Comparison of ENCODE assay signal across 8 mouse cellular contexts in the genomic region with DNA sequence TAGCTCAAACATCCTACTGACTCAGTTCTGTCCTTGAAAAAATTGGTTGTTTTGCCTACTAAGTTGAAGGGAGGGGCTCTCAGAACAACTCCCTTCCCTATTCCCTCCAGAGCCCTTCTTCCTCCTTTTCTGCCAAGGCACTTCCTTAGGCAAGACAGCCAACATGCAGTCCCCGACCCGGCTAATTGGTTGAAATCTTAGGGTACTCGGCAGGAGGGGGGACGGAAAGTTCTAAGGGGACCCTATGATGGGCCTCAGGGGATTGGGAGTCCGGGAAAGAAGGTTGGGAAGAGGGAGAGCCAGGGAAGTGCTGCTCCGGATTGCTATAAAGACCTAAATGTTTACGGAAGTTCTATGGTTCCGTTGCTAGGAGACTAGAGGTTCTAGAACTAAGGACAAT. TPM values are rescaled to one million over a fixed set of nuclear protein-coding genes. Genes with fewer than 3 reads are reported as not detected.
DNase-seq lines count a peak whose midpoint lies in the region; ATAC-seq and TF ChIP-seq lines count a peak whose summit lies in the region.

No protein-coding gene starts in this region.

- H3K27ac ChIP-seq in forebrain, embryonic 11.5 days (ENCODE audit: low read depth, low read length) = no peak overlapping the region
- H3K27ac ChIP-seq in intestine, embryonic 15.5 days = peak overlapping the region; percentile 96; the same call in 1 of the 2 replicates
- no peak overlapping the region for H3K27ac ChIP-seq in midbrain, embryonic 11.5 days (ENCODE audit: low read depth, low read length)

- no peaks in the 10 kb centered on the region; the same call in 1 of the 2 replicates for H3K36me3 ChIP-seq in forebrain, embryonic 11.5 days (ENCODE audit: control insufficient read depth, insufficient read depth, low read length)
- peaks cover 18% of the 10 kb centered on the region for H3K36me3 ChIP-seq in intestine, embryonic 15.5 days
- H3K36me3 ChIP-seq in midbrain, embryonic 11.5 days (ENCODE audit: control insufficient read depth, insufficient read depth, low read length) = peaks cover 11% of the 10 kb centered on the region

- H3K9me3 ChIP-seq in forebrain, embryonic 11.5 days (ENCODE audit: control insufficient read depth, low read length) = no peaks in the 10 kb centered on the region
- H3K9me3 ChIP-seq in intestine, embryonic 15.5 days = no peaks in the 10 kb centered on the region
- H3K9me3 ChIP-seq in midbrain, embryonic 11.5 days (ENCODE audit: control insufficient read depth, low read length) = no peaks in the 10 kb centered on the region

- ATAC-seq in forebrain, embryonic 11.5 days (replicated peaks; ENCODE audit: low FRiP score) = peak; percentile 25; the same call in 1 of the 2 replicates
- peak; percentile 21; the same call in 1 of the 2 replicates for ATAC-seq in intestine, embryonic 15.5 days
- no peak for ATAC-seq in midbrain, embryonic 11.5 days (ENCODE audit: low FRiP score)

- peak overlapping the region; percentile 84 for H3K4me2 ChIP-seq in forebrain, embryonic 11.5 days (ENCODE audit: low read depth, low read length, severe bottlenecking)
- H3K4me2 ChIP-seq in intestine, embryonic 15.5 days (replicated peaks) = peak overlapping the region; percentile 72
- H3K4me2 ChIP-seq in midbrain, embryonic 11.5 days = peak overlapping the region; percentile 30; the same call in 1 of the 2 replicates

- peak overlapping the region; percentile 41 for H3K9ac ChIP-seq in forebrain, embryonic 11.5 days (ENCODE audit: low read length)
- H3K9ac ChIP-seq in intestine, embryonic 15.5 days = 0 out of 2 replicates have a peak overlapping the region, but pooled peaks have one; percentile 89
- H3K9ac ChIP-seq in midbrain, embryonic 11.5 days (ENCODE audit: low read length) = peak overlapping the region; percentile 16; the same call in 1 of the 2 replicates

- DNase-seq in lung, adult 2 months = no peak
- DNase-seq in lung, postnatal 4 days = no peak
- DNase-seq in forebrain, embryonic 11.5 days (ENCODE audit: low spot score) = no peak
- DNase-seq in midbrain, embryonic 11.5 days (ENCODE audit: low spot score, missing footprints) = peak; percentile 86
- no peak for DNase-seq in right cerebral cortex, adult 18-20 months
- no peak for DNase-seq in retina, embryonic 14.5 days (ENCODE audit: low spot score)
- no peak for DNase-seq in c-Kit-positive CD71-positive TER-119-positive erythroid progenitor cells, embryonic 14.5 days (ENCODE audit: low spot score)

- 4% methylated on average over 8 of the region's 8 CpGs for WGBS in lung, adult 2 months
- 12% methylated on average over 8 of the region's 8 CpGs for WGBS in forebrain, embryonic 11.5 days
- whole genome bisulfite sequencing in intestine, embryonic 15.5 days = 14% methylated on average over 8 of the region's 8 CpGs
- WGBS in midbrain, embryonic 11.5 days = 12% methylated on average over 8 of the region's 8 CpGs

- H3K4me3 ChIP-seq in lung, adult 2 months (replicated peaks; ENCODE audit: extremely low read depth, low read depth, low read length) = peak overlapping the region; percentile 83
- H3K4me3 ChIP-seq in forebrain, embryonic 11.5 days (ENCODE audit: low read depth, low read length) = peak overlapping the region; percentile 98; the same call in 1 of the 2 replicates
- peak overlapping the region; percentile 73 for H3K4me3 ChIP-seq in intestine, embryonic 15.5 days (replicated peaks)
- peak overlapping the region; percentile 76 for H3K4me3 ChIP-seq in midbrain, embryonic 11.5 days (ENCODE audit: low read depth, low read length)

- peaks cover 3% of the 10 kb centered on the region for H3K4me1 ChIP-seq in lung, adult 2 months (ENCODE audit: control insufficient read depth, insufficient read depth, low read length)
- H3K4me1 ChIP-seq in forebrain, embryonic 11.5 days (replicated peaks; ENCODE audit: control insufficient read depth, insufficient read depth, low read length) = peaks cover 6% of the 10 kb centered on the region; the same call in 1 of the 2 replicates
- peaks cover 6% of the 10 kb centered on the region for H3K4me1 ChIP-seq in intestine, embryonic 15.5 days (replicated peaks)
- H3K4me1 ChIP-seq in midbrain, embryonic 11.5 days (ENCODE audit: control insufficient read depth, insufficient read depth, low read length) = peaks cover 8% of the 10 kb centered on the region

- TF ChIP-seq POLR2A in lung, adult 2 months (IDR thresholded peaks at IDR 0.05; ENCODE audit: borderline replicate concordance, extremely low read depth, low read depth, low read length) = no peak

- H3K27me3 ChIP-seq in forebrain, embryonic 11.5 days (ENCODE audit: control insufficient read depth, insufficient read depth, low read length) = no peaks in the 10 kb centered on the region
- H3K27me3 ChIP-seq in intestine, embryonic 15.5 days (replicated peaks) = no peaks in the 10 kb centered on the region
- H3K27me3 ChIP-seq in midbrain, embryonic 11.5 days (ENCODE audit: control insufficient read depth, insufficient read depth, low read length) = no peaks in the 10 kb centered on the region

- TF ChIP-seq CTCF in lung, adult 2 months (IDR thresholded peaks at IDR 0.05; ENCODE audit: insufficient read depth, low read length) = no peak

RNA-seq across cellular contexts. Expression of gene Cdipt, which starts 0.2 kb away (rescaled TPM):
- polyA plus RNA-seq in lung, adult 2 months (2012; rRNA removed) = 321 and 332 TPM in 2 replicates
- polyA plus RNA-seq in forebrain, embryonic 11.5 days (2014; fragmentation: Nextera tagmentation; extraction: Ambion mirVana) = 68.0 and 78.7 TPM in 2 replicates
- 123 and 136 TPM in 2 replicates for polyA plus RNA-seq in intestine, embryonic 15.5 days (2015; fragmentation: Nextera tagmentation; extraction: Ambion mirVana)
- 66.4 and 67.4 TPM in 2 replicates for polyA plus RNA-seq in midbrain, embryonic 11.5 days (2014; fragmentation: Nextera tagmentation; extraction: Ambion mirVana)

RNA-seq across cellular contexts. Expression of gene Cdiptos, which starts 0.4 kb away (rescaled TPM):
- polyA plus RNA-seq in lung, adult 2 months (2012; rRNA removed) = 2.0 and 3.3 TPM in 2 replicates
- polyA plus RNA-seq in forebrain, embryonic 11.5 days (2014; fragmentation: Nextera tagmentation; extraction: Ambion mirVana) = 0.88 and 1.4 TPM in 2 replicates
- polyA plus RNA-seq in intestine, embryonic 15.5 days (2015; fragmentation: Nextera tagmentation; extraction: Ambion mirVana) = 0.98 and 2.3 TPM in 2 replicates
- 1.3 and 1.4 TPM in 2 replicates for polyA plus RNA-seq in midbrain, embryonic 11.5 days (2014; fragmentation: Nextera tagmentation; extraction: Ambion mirVana)

RNA-seq across cellular contexts. Expression of gene Sez6l2, which starts 25.1 kb away (rescaled TPM):
- 1.0 TPM in 2 replicates for polyA plus RNA-seq in lung, adult 2 months (2012; rRNA removed)
- polyA plus RNA-seq in forebrain, embryonic 11.5 days (2014; fragmentation: Nextera tagmentation; extraction: Ambion mirVana) = 6.3 and 6.7 TPM in 2 replicates
- polyA plus RNA-seq in intestine, embryonic 15.5 days (2015; fragmentation: Nextera tagmentation; extraction: Ambion mirVana) = 2.4 and 2.9 TPM in 2 replicates
- polyA plus RNA-seq in midbrain, embryonic 11.5 days (2014; fragmentation: Nextera tagmentation; extraction: Ambion mirVana) = 7.8 and 9.9 TPM in 2 replicates

RNA-seq across cellular contexts. Expression of gene Asphd1, which starts 26.1 kb away (rescaled TPM):
- polyA plus RNA-seq in lung, adult 2 months (2012; rRNA removed) = not detected in 2 replicates
- polyA plus RNA-seq in forebrain, embryonic 11.5 days (2014; fragmentation: Nextera tagmentation; extraction: Ambion mirVana) = 0.25 and 0.40 TPM in 2 replicates
- polyA plus RNA-seq in intestine, embryonic 15.5 days (2015; fragmentation: Nextera tagmentation; extraction: Ambion mirVana) = 0.32 and 0.46 TPM in 2 replicates
- 1.2 and 1.5 TPM in 2 replicates for polyA plus RNA-seq in midbrain, embryonic 11.5 days (2014; fragmentation: Nextera tagmentation; extraction: Ambion mirVana)

RNA-seq across cellular contexts. Expression of gene Mvp, which starts 38.9 kb away (rescaled TPM):
- polyA plus RNA-seq in lung, adult 2 months (2012; rRNA removed) = 82.2 and 125 TPM in 2 replicates
- polyA plus RNA-seq in forebrain, embryonic 11.5 days (2014; fragmentation: Nextera tagmentation; extraction: Ambion mirVana) = 3.9 and 4.4 TPM in 2 replicates
- 58.3 and 59.2 TPM in 2 replicates for polyA plus RNA-seq in intestine, embryonic 15.5 days (2015; fragmentation: Nextera tagmentation; extraction: Ambion mirVana)
- polyA plus RNA-seq in midbrain, embryonic 11.5 days (2014; fragmentation: Nextera tagmentation; extraction: Ambion mirVana) = 2.8 and 3.0 TPM in 2 replicates

Comparison
In these comparisons a context has a peak if more than half of its experiments do, and no peak if none do; other contexts are left out.
1. H3K4me2 ChIP-seq: peak in every context shown above with its lines; median percentile 84 in forebrain, embryonic 11.5 days; 72 in intestine, embryonic 15.5 days; 30 in midbrain, embryonic 11.5 days.
2. H3K9ac ChIP-seq: peak in every context shown above with its lines; median percentile 89 in intestine, embryonic 15.5 days; 41 in forebrain, embryonic 11.5 days; 16 in midbrain, embryonic 11.5 days.